Mouse (Mus musculus) stomach, embryonic 16.5 days (tissue): ENCODE measurements around the gene 6430550D23Rik. TPM values are rescaled to one million over a fixed set of nuclear protein-coding genes. Genes with fewer than 3 reads are reported as not detected.

Experiments
- ATAC-seq: fragments of 200-750 bp; cut with Nextera tagmentation; 2 replicates; pipeline ENCODE4 v1.8.0; 2017; ENCODE audit warnings: moderate number of reproducible peaks, moderate TSS enrichment; ENCODE audit not compliant: insufficient read depth, low FRiP score
- H3K27ac ChIP-seq: fragments of 300-500 bp; sonication (generic); 2 replicates; pipeline ENCODE4 v1.5.1; 2014; ENCODE audit warnings: low read length
- H3K27me3 ChIP-seq: fragments of 300-500 bp; sonication (generic); 2 replicates; pipeline ENCODE4 v1.6.1; 2014; ENCODE audit warnings: low read length, control low read depth, mixed read lengths; ENCODE audit not compliant: control insufficient read depth, insufficient read depth
- H3K36me3 ChIP-seq: fragments of 300-500 bp; sonication (generic); 2 replicates; pipeline ENCODE4 v1.6.1; 2014; ENCODE audit warnings: low read length; ENCODE audit not compliant: control insufficient read depth, insufficient read depth
- H3K4me1 ChIP-seq: fragments of 300-500 bp; sonication (generic); 2 replicates; pipeline ENCODE4 v1.6.1; 2014; ENCODE audit warnings: low read length, control low read depth, mixed read lengths; ENCODE audit not compliant: control insufficient read depth, insufficient read depth
- H3K4me2 ChIP-seq: fragments of 300-500 bp; sonication (generic); 2 replicates; pipeline ENCODE4 v1.6.1; 2014; ENCODE audit warnings: low read depth, low read length, mixed read lengths
- H3K4me3 ChIP-seq: fragments of 300-500 bp; sonication (generic); replicated peaks from 2 replicates; pipeline ENCODE4 v1.5.1; 2014; ENCODE audit warnings: mild to moderate bottlenecking, low read length
- H3K9ac ChIP-seq: fragments of 300-500 bp; sonication (generic); 2 replicates; pipeline ENCODE4 v1.6.1; 2014; ENCODE audit warnings: low read length
- H3K9me3 ChIP-seq: fragments of 300-500 bp; sonication (generic); replicated peaks from 2 replicates; pipeline ENCODE4 v1.6.1; 2016; ENCODE audit warnings: low read length, control low read depth; ENCODE audit not compliant: control insufficient read depth
- WGBS: fragments of 180-500 bp; shearing (Covaris S2); extraction: QIAGEN DNeasy Blood & Tissue Kit; methylation state at CpG from one replicate; pipeline ENCODE4 v1.1.7; 2014; 5-methylcytosine and 5-hydroxymethylcytosine counted together
- polyA plus RNA-seq: library from polyadenylated mRNA; unstranded; fragments of >200 nt; fragmentation: Nextera tagmentation; extraction: Ambion mirVana; gene quantifications from 2 replicates; pipeline ENCODE4 v1.2.1, GENCODE M21; 2015

Gene 6430550D23Rik
- polyA plus RNA-seq, 1 experiment from 2014 or later, result 1.7 TPM

- Histone ChIP-seq H3K27ac (no peak overlapping the region), H3K9me3 (no peaks in the 10 kb centered on the region), H3K9ac (no peak overlapping the region), H3K27me3 (no peaks in the 10 kb centered on the region), H3K4me3 (no peak overlapping the region), H3K36me3 (peaks cover 16% of the 10 kb centered on the region), H3K4me2 (no peak overlapping the region), H3K4me1 (0 out of 2 replicates have a peak, but pooled peaks cover 3% of the 10 kb centered on the region)
- no peak for ATAC-seq
- 21% methylated on average over 1 of the region's 1 CpGs for WGBS
These were observed 44.8 kb downstream of the 6430550D23Rik start for GRCm38 (mm10) chr2:155962991-155963390.

GRCm38 (mm10) chr2:155961862-155962261, 45.9 kb downstream of the 6430550D23Rik start:
- peaks cover 6% of the 10 kb centered on the region; the same call in 1 of the 2 replicates for H3K4me1 ChIP-seq
- ATAC-seq, result no peak
- no peaks in the 10 kb centered on the region for H3K27me3 ChIP-seq
- 79% methylated on average over 10 of the region's 10 CpGs for WGBS
- H3K9me3 ChIP-seq, result no peaks in the 10 kb centered on the region
- no peak overlapping the region for H3K4me3 ChIP-seq
- no peak overlapping the region for H3K27ac ChIP-seq
- peaks cover 16% of the 10 kb centered on the region for H3K36me3 ChIP-seq
- H3K4me2 ChIP-seq, result no peak overlapping the region
- H3K9ac ChIP-seq, result no peak overlapping the region

GRCm38 (mm10) chr2:155959981-155960380, 47.8 kb downstream of the 6430550D23Rik start:
- Histone ChIP-seq H3K9ac (no peak overlapping the region), H3K4me1 (peaks cover 6% of the 10 kb centered on the region; the same call in 1 of the 2 replicates), H3K27me3 (no peaks in the 10 kb centered on the region), H3K9me3 (no peaks in the 10 kb centered on the region), H3K4me2 (no peak overlapping the region), H3K4me3 (no peak overlapping the region), H3K36me3 (peaks cover 5% of the 10 kb centered on the region; the same call in 1 of the 2 replicates), H3K27ac (no peak overlapping the region)
- 70% methylated on average over 5 of the region's 5 CpGs for WGBS
- ATAC-seq, result no peak

GRCm38 (mm10) chr2:155956134-155957059, 51.4 kb downstream of the 6430550D23Rik start, which contains the start of gene Cep250:
Gene Cep250, plus strand, starts transcription at chr2:155956458.
- Histone ChIP-seq H3K27me3 (no peaks in the 10 kb centered on the region), H3K36me3 (no peaks in the 10 kb centered on the region), H3K4me2 (peak within 1 kb of the TSS; percentile 54), H3K27ac (peak within 1 kb of the TSS; percentile 82), H3K9ac (peak within 1 kb of the TSS; percentile 90), H3K9me3 (no peaks in the 10 kb centered on the region), H3K4me3 (peak within 1 kb of the TSS; percentile 71), H3K4me1 (peaks cover 6% of the 10 kb centered on the region; the same call in 1 of the 2 replicates)
- peak; percentile 98 for ATAC-seq
- WGBS, result under 1% methylated on average over 59 of the region's 59 CpGs

GRCm38 (mm10) chr2:155952006-155952405, 55.8 kb downstream of the 6430550D23Rik start:
- H3K4me1 ChIP-seq, result no peaks in the 10 kb centered on the region
- no peak for ATAC-seq
- no peak overlapping the region for H3K4me3 ChIP-seq
- H3K27me3 ChIP-seq, result no peaks in the 10 kb centered on the region
- H3K4me2 ChIP-seq, result no peak overlapping the region
- no peak overlapping the region for H3K27ac ChIP-seq
- H3K9me3 ChIP-seq, result no peaks in the 10 kb centered on the region
- H3K9ac ChIP-seq, result no peak overlapping the region
- no peaks in the 10 kb centered on the region for H3K36me3 ChIP-seq

- no peaks in the 10 kb centered on the region for H3K36me3 ChIP-seq
- ATAC-seq, result no peak
- H3K4me2 ChIP-seq, result no peak overlapping the region
- WGBS, result 45% methylated on average over 6 of the region's 6 CpGs
- H3K9ac ChIP-seq, result no peak overlapping the region
- no peak overlapping the region for H3K27ac ChIP-seq
- H3K9me3 ChIP-seq, result no peaks in the 10 kb centered on the region
- no peak overlapping the region for H3K4me3 ChIP-seq
- H3K4me1 ChIP-seq, result peaks cover 2% of the 10 kb centered on the region; the same call in 1 of the 2 replicates
- H3K27me3 ChIP-seq, result no peaks in the 10 kb centered on the region
These were observed 58.4 kb downstream of the 6430550D23Rik start for GRCm38 (mm10) chr2:155949362-155949761.

- Histone ChIP-seq H3K27ac (0 out of 2 replicates have a peak overlapping the region, but pooled peaks have one; percentile 14), H3K27me3 (no peaks in the 10 kb centered on the region), H3K4me3 (no peak overlapping the region), H3K4me2 (no peak overlapping the region), H3K9ac (no peak overlapping the region), H3K4me1 (peaks cover 10% of the 10 kb centered on the region), H3K9me3 (no peaks in the 10 kb centered on the region), H3K36me3 (no peaks in the 10 kb centered on the region)
- WGBS, result 32% methylated on average over 5 of the region's 5 CpGs
- ATAC-seq, result peak; percentile 57; the same call in 1 of the 2 replicates
These were observed 60.3 kb downstream of the 6430550D23Rik start for GRCm38 (mm10) chr2:155947390-155948002.

- H3K27ac ChIP-seq, result no peak overlapping the region
These were observed 61.3 kb downstream of the 6430550D23Rik start for GRCm38 (mm10) chr2:155946499-155946898.

GRCm38 (mm10) chr2:155946069-155946468, 61.7 kb downstream of the 6430550D23Rik start:
- no peak overlapping the region for H3K4me2 ChIP-seq
- H3K4me1 ChIP-seq, result peaks cover 10% of the 10 kb centered on the region
- no peak overlapping the region for H3K4me3 ChIP-seq
- H3K27ac ChIP-seq, result no peak overlapping the region
- 4% methylated on average over 7 of the region's 7 CpGs for WGBS
- H3K9me3 ChIP-seq, result no peaks in the 10 kb centered on the region
- H3K27me3 ChIP-seq, result no peaks in the 10 kb centered on the region
- ATAC-seq, result no peak
- H3K9ac ChIP-seq, result no peak overlapping the region
- no peaks in the 10 kb centered on the region for H3K36me3 ChIP-seq

More at GRCm38 (mm10) chr2:155946499-155946898, 61.3 kb downstream of the 6430550D23Rik start:
- Histone ChIP-seq H3K4me1 (peaks cover 10% of the 10 kb centered on the region), H3K4me2 (no peak overlapping the region), H3K9ac (no peak overlapping the region), H3K27me3 (no peaks in the 10 kb centered on the region), H3K36me3 (no peaks in the 10 kb centered on the region), H3K9me3 (no peaks in the 10 kb centered on the region), H3K4me3 (no peak overlapping the region)
- ATAC-seq, result no peak
- 27% methylated on average over 4 of the region's 4 CpGs for WGBS
